Comparison of ENCODE assay signal across 8 mouse cellular contexts in genomic region chr11:121673629-121674028, GRCm38 (mm10). TPM values are rescaled to one million over a fixed set of nuclear protein-coding genes. Genes with fewer than 3 reads are reported as not detected.
DNase-seq lines count a peak whose midpoint lies in the region; ATAC-seq lines count a peak whose summit lies in the region.

No protein-coding gene starts in this region.

- peak; percentile 36 for DNase-seq in adrenal gland, postnatal 10 days
- DNase-seq in adrenal gland, adult 8-10 months = no peak
- DNase-seq in lung, postnatal 14 days = no peak
- no peak for DNase-seq in retina, embryonic 14.5 days (ENCODE audit: low spot score)
- DNase-seq in Muller cell, postnatal 12 days (ENCODE audit: inconsistent ontology term) = no peak

- peak overlapping the region; percentile 92 for H3K27ac ChIP-seq in lung, embryonic 15.5 days
- H3K27ac ChIP-seq in intestine, embryonic 15.5 days = peak overlapping the region; percentile 68
- H3K27ac ChIP-seq in neural tube, embryonic 13.5 days (replicated peaks) = peak overlapping the region; percentile 82

- H3K9me3 ChIP-seq in lung, embryonic 15.5 days = no peaks in the 10 kb centered on the region
- H3K9me3 ChIP-seq in intestine, embryonic 15.5 days = no peaks in the 10 kb centered on the region
- no peaks in the 10 kb centered on the region for H3K9me3 ChIP-seq in neural tube, embryonic 13.5 days

- peak overlapping the region; percentile 68 for H3K4me2 ChIP-seq in lung, embryonic 15.5 days
- H3K4me2 ChIP-seq in intestine, embryonic 15.5 days (replicated peaks) = peak overlapping the region; percentile 70
- peak overlapping the region; percentile 83 for H3K4me2 ChIP-seq in neural tube, embryonic 13.5 days

- no peak for ATAC-seq in lung, embryonic 15.5 days (ENCODE audit: borderline replicate concordance, extremely low read depth, low FRiP score, low TSS enrichment)
- peak; percentile 11 for ATAC-seq in intestine, embryonic 15.5 days
- ATAC-seq in neural tube, embryonic 13.5 days (ENCODE audit: low read depth) = peak; percentile 40

- H3K4me3 ChIP-seq in lung, embryonic 15.5 days = peak overlapping the region; percentile 65
- peak overlapping the region; percentile 73 for H3K4me3 ChIP-seq in intestine, embryonic 15.5 days (replicated peaks)
- H3K4me3 ChIP-seq in neural tube, embryonic 13.5 days = peak overlapping the region; percentile 71

- 63% methylated on average over 7 of the region's 7 CpGs for WGBS in lung, embryonic 15.5 days
- 68% methylated on average over 7 of the region's 7 CpGs for WGBS in intestine, embryonic 15.5 days
- 76% methylated on average over 7 of the region's 7 CpGs for WGBS in neural tube, embryonic 13.5 days

- H3K9ac ChIP-seq in lung, embryonic 15.5 days = peak overlapping the region; percentile 42
- peak overlapping the region; percentile 14 for H3K9ac ChIP-seq in intestine, embryonic 15.5 days
- H3K9ac ChIP-seq in neural tube, embryonic 13.5 days = peak overlapping the region; percentile 69

- H3K36me3 ChIP-seq in lung, embryonic 15.5 days = no peaks in the 10 kb centered on the region
- H3K36me3 ChIP-seq in intestine, embryonic 15.5 days = no peaks in the 10 kb centered on the region
- H3K36me3 ChIP-seq in neural tube, embryonic 13.5 days = no peaks in the 10 kb centered on the region

- H3K27me3 ChIP-seq in lung, embryonic 15.5 days = no peaks in the 10 kb centered on the region
- no peaks in the 10 kb centered on the region for H3K27me3 ChIP-seq in intestine, embryonic 15.5 days (replicated peaks)
- no peaks in the 10 kb centered on the region for H3K27me3 ChIP-seq in neural tube, embryonic 13.5 days

- peaks cover 8% of the 10 kb centered on the region for H3K4me1 ChIP-seq in lung, embryonic 15.5 days
- H3K4me1 ChIP-seq in intestine, embryonic 15.5 days (replicated peaks) = no peaks in the 10 kb centered on the region
- H3K4me1 ChIP-seq in neural tube, embryonic 13.5 days (replicated peaks) = peaks cover 12% of the 10 kb centered on the region

RNA-seq across cellular contexts. Expression of gene B3gntl1, which starts 0.7 kb away (rescaled TPM):
- 1 to 10 TPM; 6.1 to 9.9 TPM for total RNA-seq in adrenal gland, postnatal 10 days (2021)
- 10 to 100 TPM; 11.4 to 16.4 (median 14.5) TPM for total RNA-seq in adrenal gland, adult 8-10 months (2022)
- polyA plus RNA-seq in lung, embryonic 15.5 days (2015; fragmentation: Nextera tagmentation; extraction: Ambion mirVana) = 6.9 and 8.0 TPM in 2 replicates
- 7.3 and 8.0 TPM in 2 replicates for polyA plus RNA-seq in intestine, embryonic 15.5 days (2015; fragmentation: Nextera tagmentation; extraction: Ambion mirVana)
- 6.2 and 7.0 TPM in 2 replicates for polyA plus RNA-seq in neural tube, embryonic 13.5 days (2015; fragmentation: Nextera tagmentation; extraction: Ambion mirVana)

RNA-seq across cellular contexts. Expression of gene Metrnl, which starts 27.7 kb away (rescaled TPM):
- 10 to 100 TPM; 15.2 to 34.8 TPM for total RNA-seq in adrenal gland, postnatal 10 days (2021)
- 10 to 100 TPM; 10.8 to 29.6 (median 21.0) TPM for total RNA-seq in adrenal gland, adult 8-10 months (2022)
- 27.6 and 28.2 TPM in 2 replicates for polyA plus RNA-seq in lung, embryonic 15.5 days (2015; fragmentation: Nextera tagmentation; extraction: Ambion mirVana)
- 34.2 and 40.5 TPM in 2 replicates for polyA plus RNA-seq in intestine, embryonic 15.5 days (2015; fragmentation: Nextera tagmentation; extraction: Ambion mirVana)
- 15.0 and 21.2 TPM in 2 replicates for polyA plus RNA-seq in neural tube, embryonic 13.5 days (2015; fragmentation: Nextera tagmentation; extraction: Ambion mirVana)

Comparison
In these comparisons a context has a peak if more than half of its experiments do, and no peak if none do; other contexts are left out.
1. H3K9ac ChIP-seq: peak in every context shown above with its lines; median percentile 69 in neural tube, embryonic 13.5 days; 42 in lung, embryonic 15.5 days; 14 in intestine, embryonic 15.5 days.